Mouse (Mus musculus): ENCODE data around the gene Btbd16.

DNA sequence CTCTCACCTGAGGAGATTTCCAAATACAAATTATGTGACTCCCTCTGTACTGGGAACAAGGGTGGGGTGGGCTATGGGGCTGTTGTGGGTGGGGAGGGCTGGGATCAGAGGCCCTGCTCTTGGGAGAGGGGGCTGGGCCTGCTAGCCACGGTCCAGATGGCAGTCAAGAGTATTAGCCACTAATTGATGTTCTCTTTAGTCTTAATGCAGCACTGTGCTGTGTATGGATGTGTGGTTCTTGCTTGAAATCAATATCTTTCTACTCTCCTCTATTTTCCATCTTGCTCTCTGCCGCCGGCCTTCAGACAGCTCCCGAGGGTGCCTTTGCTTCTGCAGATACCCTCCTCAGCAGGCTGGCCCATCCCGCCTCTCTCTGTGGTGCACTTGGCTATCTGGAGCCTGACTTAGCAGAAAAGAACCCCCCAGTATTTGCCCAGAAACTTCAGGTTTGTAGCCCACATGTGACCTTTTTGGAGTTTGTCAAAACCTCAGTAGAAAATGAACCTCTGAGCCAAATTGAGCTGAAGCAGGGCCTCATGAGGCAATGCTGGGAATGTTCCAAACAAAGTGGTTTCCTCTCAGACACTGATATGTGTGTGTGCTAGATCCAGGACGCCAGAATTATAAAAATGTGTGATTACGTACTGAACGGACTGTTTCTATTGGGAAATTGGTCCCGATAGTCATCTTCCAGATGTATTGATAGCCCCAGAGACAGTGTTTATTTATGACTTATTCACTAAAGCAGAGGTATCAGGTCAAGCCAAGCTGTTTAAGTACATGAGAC, 30.4 kb upstream of the Btbd16 start:
- TF ChIP-seq CTCF (IDR thresholded peaks at IDR 0.05; ENCODE audit: low read depth) (no peak), EP300 (IDR thresholded peaks at IDR 0.05; ENCODE audit: low read depth) (no peak)

Data from liver, postnatal 0 days (tissue).